ENCODE assay signal across 8 mouse cellular contexts in genomic region chr19:7195900-7196728, GRCm38 (mm10). TPM values are rescaled to one million over a fixed set of nuclear protein-coding genes. Genes with fewer than 3 reads are reported as not detected.
DNase-seq lines count a peak whose midpoint lies in the region; ATAC-seq and TF ChIP-seq lines count a peak whose summit lies in the region.

No protein-coding gene starts in this region.

- H3K4me2 ChIP-seq in forebrain, postnatal 0 days (ENCODE audit: low read depth) = no peak overlapping the region
- no peak overlapping the region for H3K4me2 ChIP-seq in hindbrain, embryonic 13.5 days
- peak overlapping the region; percentile 34 for H3K4me2 ChIP-seq in limb, embryonic 13.5 days (replicated peaks)
- no peak overlapping the region for H3K4me2 ChIP-seq in myocyte (ENCODE audit: low read depth)

- H3ac ChIP-seq in myocyte (ENCODE audit: control insufficient read depth, insufficient read length) = no peak overlapping the region

- DNase-seq in ovary, postnatal 10 days (ENCODE audit: low spot score) = peak; percentile 43
- DNase-seq in ovary, adult 18-20 months (ENCODE audit: low spot score) = no peak
- DNase-seq in cerebellum, adult 18-20 months = peak; percentile 66 to 86
- DNase-seq in forebrain, postnatal 0 days = peak; percentile 45

- peak; percentile 29 for TF ChIP-seq POLR2A in myocyte (IDR thresholded peaks at IDR 0.05; ENCODE audit: insufficient read length, low read depth)
- TF ChIP-seq POLR2A in testis, adult 2 months (IDR thresholded peaks at IDR 0.05; ENCODE audit: control insufficient read depth, low read depth, low read length) = no peak

- peaks cover 38% of the 10 kb centered on the region for H3K36me3 ChIP-seq in forebrain, postnatal 0 days (ENCODE audit: insufficient read depth)
- peaks cover 43% of the 10 kb centered on the region for H3K36me3 ChIP-seq in hindbrain, embryonic 13.5 days
- H3K36me3 ChIP-seq in limb, embryonic 13.5 days = peaks cover 42% of the 10 kb centered on the region
- H3K36me3 ChIP-seq in myocyte (ENCODE audit: control insufficient read depth, insufficient read depth) = peaks cover 9% of the 10 kb centered on the region
- H3K36me3 ChIP-seq in testis, adult 2 months (ENCODE audit: control insufficient read depth, insufficient read depth, low read length) = peaks cover 4% of the 10 kb centered on the region

- H3K79me2 ChIP-seq in myocyte (ENCODE audit: control insufficient read depth, insufficient read depth) = no peaks in the 10 kb centered on the region

- H3K27me3 ChIP-seq in forebrain, postnatal 0 days (ENCODE audit: insufficient read depth, low read length) = no peaks in the 10 kb centered on the region
- H3K27me3 ChIP-seq in hindbrain, embryonic 13.5 days = peaks cover 27% of the 10 kb centered on the region
- peaks cover 2% of the 10 kb centered on the region; the same call in 1 of the 2 replicates for H3K27me3 ChIP-seq in limb, embryonic 13.5 days
- H3K27me3 ChIP-seq in myocyte (ENCODE audit: control insufficient read depth, insufficient read depth, insufficient read length) = no peaks in the 10 kb centered on the region
- no peaks in the 10 kb centered on the region for H3K27me3 ChIP-seq in testis, adult 2 months (ENCODE audit: control insufficient read depth, insufficient read depth, low read length)

- no peak overlapping the region for H3K9ac ChIP-seq in forebrain, postnatal 0 days
- 0 out of 2 replicates have a peak overlapping the region, but pooled peaks have one; percentile 35 for H3K9ac ChIP-seq in hindbrain, embryonic 13.5 days
- H3K9ac ChIP-seq in limb, embryonic 13.5 days = peak overlapping the region; percentile 13; the same call in 1 of the 2 replicates

- no peak overlapping the region for H3K27ac ChIP-seq in forebrain, postnatal 0 days (ENCODE audit: low read depth, low read length)
- H3K27ac ChIP-seq in hindbrain, embryonic 13.5 days = no peak overlapping the region
- H3K27ac ChIP-seq in limb, embryonic 13.5 days = no peak overlapping the region
- no peak overlapping the region for H3K27ac ChIP-seq in testis, adult 2 months (ENCODE audit: control insufficient read depth, insufficient read depth, low read depth, low read length)

- no peak overlapping the region for H3K4me3 ChIP-seq in forebrain, postnatal 0 days (ENCODE audit: low read depth, low read length)
- no peak overlapping the region for H3K4me3 ChIP-seq in hindbrain, embryonic 13.5 days
- H3K4me3 ChIP-seq in limb, embryonic 13.5 days = no peak overlapping the region
- H3K4me3 ChIP-seq in myocyte = no peak overlapping the region
- no peak overlapping the region for H3K4me3 ChIP-seq in testis, adult 2 months (ENCODE audit: control insufficient read depth, low read depth, low read length)

- H3K9me3 ChIP-seq in forebrain, postnatal 0 days (ENCODE audit: low read length) = no peaks in the 10 kb centered on the region
- no peaks in the 10 kb centered on the region for H3K9me3 ChIP-seq in hindbrain, embryonic 13.5 days
- no peaks in the 10 kb centered on the region for H3K9me3 ChIP-seq in limb, embryonic 13.5 days

- peak; percentile 84 for TF ChIP-seq CTCF in forebrain, postnatal 0 days (IDR thresholded peaks at IDR 0.05; ENCODE audit: low read depth)
- peak; percentile 75 for TF ChIP-seq CTCF in testis, adult 2 months (IDR thresholded peaks at IDR 0.05; ENCODE audit: control insufficient read depth, insufficient read depth, insufficient replicate concordance, low read depth, low read length)

- no peak for ATAC-seq in forebrain, postnatal 0 days
- ATAC-seq in hindbrain, embryonic 13.5 days (ENCODE audit: low FRiP score) = 0 out of 2 replicates have a peak, but pooled peaks have one; percentile 24
- ATAC-seq in limb, embryonic 13.5 days (ENCODE audit: low FRiP score, low read depth) = peak; percentile 21; the same call in 1 of the 2 replicates

- H3K4me1 ChIP-seq in forebrain, postnatal 0 days (ENCODE audit: insufficient read depth) = 0 out of 2 replicates have a peak, but pooled peaks cover 5% of the 10 kb centered on the region
- peaks cover 37% of the 10 kb centered on the region for H3K4me1 ChIP-seq in hindbrain, embryonic 13.5 days (replicated peaks)
- peaks cover 31% of the 10 kb centered on the region for H3K4me1 ChIP-seq in limb, embryonic 13.5 days
- H3K4me1 ChIP-seq in testis, adult 2 months (ENCODE audit: control insufficient read depth, insufficient read depth, low read length) = peaks cover 14% of the 10 kb centered on the region

- 14% methylated on average over 33 of the region's 33 CpGs for WGBS in forebrain, postnatal 0 days
- WGBS in hindbrain, embryonic 13.5 days = 18% methylated on average over 33 of the region's 33 CpGs
- WGBS in limb, embryonic 13.5 days = 16% methylated on average over 33 of the region's 33 CpGs

TF ChIP-seq in myocyte, 11 proteins besides CTCF, POLR2A, EP300 and RAD21:
- TF ChIP-seq POLR2AphosphoS2 (IDR thresholded peaks at IDR 0.05; ENCODE audit: insufficient read length, low read depth) (peak; percentile 37), MAX (IDR thresholded peaks at IDR 0.05; ENCODE audit: low read depth) (no peak), MYOG (IDR thresholded peaks at IDR 0.05; ENCODE audit: control insufficient read depth in 1 of 3, insufficient read depth in 1 of 3, insufficient read length in 2 of 3, low read depth in 2 of 3) (no peak)

RNA-seq across cellular contexts. Expression of gene Otub1, which starts 10.0 kb away (rescaled TPM):
- total RNA-seq in forebrain, postnatal 0 days (2014; rRNA removed) = 248 and 252 TPM in 2 replicates
- 286 and 290 TPM in 2 replicates for polyA plus RNA-seq in forebrain, postnatal 0 days (2015; fragmentation: Nextera tagmentation; extraction: Ambion mirVana)
- 233 and 250 TPM in 2 replicates for polyA plus RNA-seq in hindbrain, embryonic 13.5 days (2015; fragmentation: Nextera tagmentation; extraction: Ambion mirVana)
- polyA plus RNA-seq in limb, embryonic 13.5 days (2015; fragmentation: Nextera tagmentation; extraction: Ambion mirVana) = 226 and 229 TPM in 2 replicates
- 112 TPM for polyA plus RNA-seq in myocyte (2012; fragmentation: generic; extraction: Trizol)
- polyA plus RNA-seq in testis, adult 2 months (2012; rRNA removed) = 49.4 and 49.9 TPM in 2 replicates

RNA-seq across cellular contexts. Expression of gene Cox8a, which starts 21.3 kb away (rescaled TPM):
- total RNA-seq in forebrain, postnatal 0 days (2014; rRNA removed) = 735 and 828 TPM in 2 replicates
- 1,247 and 1,523 TPM in 2 replicates for polyA plus RNA-seq in forebrain, postnatal 0 days (2015; fragmentation: Nextera tagmentation; extraction: Ambion mirVana)
- 881 and 924 TPM in 2 replicates for polyA plus RNA-seq in hindbrain, embryonic 13.5 days (2015; fragmentation: Nextera tagmentation; extraction: Ambion mirVana)
- 734 and 747 TPM in 2 replicates for polyA plus RNA-seq in limb, embryonic 13.5 days (2015; fragmentation: Nextera tagmentation; extraction: Ambion mirVana)
- 1,011 TPM for polyA plus RNA-seq in myocyte (2012; fragmentation: generic; extraction: Trizol)
- polyA plus RNA-seq in testis, adult 2 months (2012; rRNA removed) = 117 and 148 TPM in 2 replicates

RNA-seq across cellular contexts. Expression of gene Naa40, which starts 44.9 kb away (rescaled TPM):
- 48.5 and 57.7 TPM in 2 replicates for total RNA-seq in forebrain, postnatal 0 days (2014; rRNA removed)
- polyA plus RNA-seq in forebrain, postnatal 0 days (2015; fragmentation: Nextera tagmentation; extraction: Ambion mirVana) = 34.7 and 44.0 TPM in 2 replicates
- polyA plus RNA-seq in hindbrain, embryonic 13.5 days (2015; fragmentation: Nextera tagmentation; extraction: Ambion mirVana) = 65.3 and 66.6 TPM in 2 replicates
- polyA plus RNA-seq in limb, embryonic 13.5 days (2015; fragmentation: Nextera tagmentation; extraction: Ambion mirVana) = 58.0 and 60.1 TPM in 2 replicates
- 10.3 TPM for polyA plus RNA-seq in myocyte (2012; fragmentation: generic; extraction: Trizol)
- 61.5 and 69.3 TPM in 2 replicates for polyA plus RNA-seq in testis, adult 2 months (2012; rRNA removed)
